Mouse (Mus musculus) neural tube, embryonic 13.5 days (tissue): ENCODE data around the gene C3. TPM values are rescaled to one million over a fixed set of nuclear protein-coding genes. Genes with fewer than 3 reads are reported as not detected.

Experiments
- ATAC-seq: fragments of 200-750 bp; cut with Nextera tagmentation; 2 replicates; pipeline ENCODE4 v1.8.0; 2017; ENCODE audit warnings: low read depth, mild to moderate bottlenecking, moderate TSS enrichment, moderate library complexity
- H3K27ac ChIP-seq: fragments of 300-500 bp; sonication (generic); replicated peaks from 2 replicates; pipeline ENCODE4 v1.5.1; 2015; ENCODE audit warnings: moderate library complexity, mild to moderate bottlenecking, inconsistent platforms
- H3K27me3 ChIP-seq: fragments of 300-500 bp; sonication (generic); 2 replicates; pipeline ENCODE4 v1.6.1; 2015; ENCODE audit warnings: mild to moderate bottlenecking, inconsistent platforms
- H3K36me3 ChIP-seq: fragments of 300-500 bp; sonication (generic); 2 replicates; pipeline ENCODE4 v1.6.1; 2015; ENCODE audit warnings: mild to moderate bottlenecking, inconsistent platforms
- H3K4me1 ChIP-seq: fragments of 300-500 bp; sonication (generic); replicated peaks from 2 replicates; pipeline ENCODE4 v1.6.1; 2015; ENCODE audit warnings: inconsistent platforms
- H3K4me2 ChIP-seq: fragments of 300-500 bp; sonication (generic); 2 replicates; pipeline ENCODE4 v1.6.1; 2015; ENCODE audit warnings: inconsistent platforms, mild to moderate bottlenecking, moderate library complexity
- H3K4me3 ChIP-seq: fragments of 300-500 bp; sonication (generic); 2 replicates; pipeline ENCODE4 v1.5.1; 2015; ENCODE audit warnings: mild to moderate bottlenecking, inconsistent platforms
- H3K9ac ChIP-seq: fragments of 300-500 bp; sonication (generic); 2 replicates; pipeline ENCODE4 v1.6.1; 2015; ENCODE audit warnings: moderate library complexity, mild to moderate bottlenecking, inconsistent platforms
- H3K9me3 ChIP-seq: fragments of 300-500 bp; sonication (generic); 2 replicates; pipeline ENCODE4 v1.6.1; 2016; ENCODE audit warnings: inconsistent platforms
- WGBS: fragments of 180-500 bp; shearing (Covaris S2); methylation state at CpG from one replicate; pipeline ENCODE4 v1.1.7; 2015; 5-methylcytosine and 5-hydroxymethylcytosine counted together
- microRNA-seq: library from miRNA; unstranded; fragments of <30 nt; microRNA quantifications from one replicate; pipeline ENCODE4, GENCODE M21; 2016
- polyA plus RNA-seq: library from polyadenylated mRNA; unstranded; fragments of >200 nt; fragmentation: Nextera tagmentation; extraction: Ambion mirVana; gene quantifications from 2 replicates; pipeline ENCODE4 v1.2.1, GENCODE M21; 2015

The C3 gene
- polyA plus RNA-seq, 1 experiment from 2014 or later: 1.6 TPM

- Histone ChIP-seq H3K9ac (no peak overlapping the region), H3K27me3 (no peaks in the 10 kb centered on the region), H3K4me1 (no peaks in the 10 kb centered on the region), H3K36me3 (no peaks in the 10 kb centered on the region), H3K4me3 (no peak overlapping the region), H3K27ac (no peak overlapping the region), H3K4me2 (no peak overlapping the region), H3K9me3 (no peaks in the 10 kb centered on the region)
- no peak for ATAC-seq
- WGBS: 83% methylated on average over 5 of the region's 5 CpGs
Measured at GRCm38 (mm10) chr17:57172378-57172777, 55.6 kb downstream of the C3 start.

- H3K36me3 ChIP-seq: no peaks in the 10 kb centered on the region
- H3K9ac ChIP-seq: no peak overlapping the region
- H3K27ac ChIP-seq: no peak overlapping the region
- no peaks in the 10 kb centered on the region for H3K27me3 ChIP-seq
- no peaks in the 10 kb centered on the region for H3K4me1 ChIP-seq
- no peak overlapping the region for H3K4me2 ChIP-seq
- H3K4me3 ChIP-seq: no peak overlapping the region
- no peaks in the 10 kb centered on the region for H3K9me3 ChIP-seq
- no peak for ATAC-seq
- 30% methylated on average over 5 of the region's 5 CpGs for WGBS
Measured at GRCm38 (mm10) chr17:57170616-57171260, 57.2 kb downstream of the C3 start.

- H3K27me3 ChIP-seq: no peaks in the 10 kb centered on the region
- H3K4me3 ChIP-seq: no peak overlapping the region
- H3K36me3 ChIP-seq: no peaks in the 10 kb centered on the region
- no peaks in the 10 kb centered on the region for H3K9me3 ChIP-seq
- 16% methylated on average over 10 of the region's 11 CpGs for WGBS
- H3K4me1 ChIP-seq: no peaks in the 10 kb centered on the region
- no peak overlapping the region for H3K9ac ChIP-seq
- peak; percentile 75 for ATAC-seq
- H3K4me2 ChIP-seq: peak overlapping the region; percentile 31
- no peak overlapping the region for H3K27ac ChIP-seq
Measured at GRCm38 (mm10) chr17:57166800-57167791, 60.8 kb downstream of the C3 start.

Small RNA genes within 50 kb of the gene (microRNA-seq; reads per million reads assigned to microRNA genes)
- not detected for gene Mir6978

Other genes with a start within 250 kb of the C3 start
- gene Acer1, start 246.0 kb downstream of the C3 start, polyA plus RNA-seq: not detected in 2 replicates
- 152 and 161 TPM in 2 replicates for gene Clpp, start 237.8 kb downstream of the C3 start, polyA plus RNA-seq
- 42.3 and 45.9 TPM in 2 replicates for gene Alkbh7, start 230.8 kb downstream of the C3 start, polyA plus RNA-seq
- gene Pspn, start 228.1 kb downstream of the C3 start, polyA plus RNA-seq: 0.47 TPM in 1 of 2 replicates, not detected in the other
- 72.5 and 72.9 TPM in 2 replicates for gene Gtf2f1, start 216.8 kb downstream of the C3 start, polyA plus RNA-seq
- 0.32 and 0.43 TPM in 2 replicates for gene Gm17949, start 216.7 kb downstream of the C3 start, polyA plus RNA-seq
- 33.5 and 34.2 TPM in 2 replicates for gene Khsrp, start 196.6 kb downstream of the C3 start, polyA plus RNA-seq
- not detected in 2 replicates for gene Slc25a41, start 186.5 kb downstream of the C3 start, polyA plus RNA-seq
- 0.92 and 1.1 TPM in 2 replicates for gene Crb3, start 169.0 kb downstream of the C3 start, polyA plus RNA-seq
- gene Slc25a23, start 168.3 kb downstream of the C3 start, polyA plus RNA-seq: 29.5 and 33.3 TPM in 2 replicates
- 3.7 and 5.9 TPM in 2 replicates for gene Dennd1c, start 149.6 kb downstream of the C3 start, polyA plus RNA-seq
- gene Tubb4a, start 140.4 kb downstream of the C3 start, polyA plus RNA-seq: 381 and 413 TPM in 2 replicates
- 4.2 and 6.2 TPM in 2 replicates for gene Tnfsf9, start 122.8 kb downstream of the C3 start, polyA plus RNA-seq
- 0.56 and 0.62 TPM in 2 replicates for gene Cd70, start 78.4 kb downstream of the C3 start, polyA plus RNA-seq
- not detected in 2 replicates for gene Tnfsf14, start 34.0 kb downstream of the C3 start, polyA plus RNA-seq
- 23.8 and 24.8 TPM in 2 replicates for gene Gpr108, start 20.3 kb upstream of the C3 start, polyA plus RNA-seq
- 14.7 and 15.4 TPM in 2 replicates for gene Trip10, start 21.3 kb upstream of the C3 start, polyA plus RNA-seq
- gene Vav1, start 51.0 kb upstream of the C3 start, polyA plus RNA-seq: 1.5 and 1.8 TPM in 2 replicates
- 5.3 and 6.0 TPM in 2 replicates for gene Adgre1, start 130.6 kb upstream of the C3 start, polyA plus RNA-seq